Mouse (Mus musculus): ENCODE data around the gene Cntrob. TPM values are rescaled to one million over a fixed set of nuclear protein-coding genes. Genes with fewer than 3 reads are reported as not detected.

The Cntrob gene
- 20.7 and 21.4 TPM in 2 replicates for polyA plus RNA-seq (2016; fragmentation: Nextera tagmentation; extraction: Ambion mirVana)

GRCm38 (mm10) chr11:69323667-69324111 is at the start of gene Cntrob, which contains the start of gene Trappc1:
Gene Cntrob (minus strand): TSS chr11:69323775.
Gene Trappc1 (plus strand): TSS chr11:69323980.
- peak; percentile 100 for DNase-seq (ENCODE audit: low spot score)
- Histone ChIP-seq H3K4me3 (peak within 1 kb of the TSS; percentile 77), H3K27ac (peak within 1 kb of the TSS; percentile 94), H3K4me1 (peaks cover 49% of the 10 kb centered on the region), H3K36me3 (peaks cover 22% of the 10 kb centered on the region), H3K27me3 (ENCODE audit: insufficient read depth, poor library complexity, severe bottlenecking) (peaks cover 25% of the 10 kb centered on the region), H3K9me3 (no peaks in the 10 kb centered on the region)
- WGBS: under 1% methylated on average over 30 of the region's 30 CpGs

DNA sequence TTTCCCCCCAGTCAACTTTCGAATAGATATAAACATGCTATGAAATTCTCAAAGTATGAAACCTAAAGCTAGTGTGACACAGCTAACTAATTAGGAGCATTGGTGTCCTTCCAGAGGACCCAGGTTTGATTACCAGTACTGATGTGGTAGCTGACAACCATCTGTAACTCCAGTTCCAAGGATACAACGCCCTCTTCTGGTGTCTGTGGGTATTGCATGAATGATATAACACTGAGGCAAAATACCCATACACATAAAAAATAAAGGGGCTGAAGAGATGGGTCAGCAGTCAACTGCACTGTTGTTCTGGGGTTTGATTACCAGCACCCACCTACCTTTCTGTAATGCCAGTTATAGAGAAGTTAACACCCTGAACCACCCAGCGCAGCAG is 49.2 kb upstream of the Cntrob start:
- H3K4me3 ChIP-seq: peak overlapping the region; percentile 42
- 53% methylated on average over 3 of the region's 3 CpGs for WGBS

GRCm38 (mm10) chr11:69372056-69372779 is 48.6 kb upstream of the Cntrob start:
- Histone ChIP-seq H3K4me3 (peak overlapping the region; percentile 42), H3K27ac (peak overlapping the region; percentile 76), H3K4me1 (peaks cover 45% of the 10 kb centered on the region), H3K27me3 (ENCODE audit: insufficient read depth, poor library complexity, severe bottlenecking) (no peaks in the 10 kb centered on the region), H3K9me3 (no peaks in the 10 kb centered on the region), H3K36me3 (peaks cover 10% of the 10 kb centered on the region; the same call in 1 of the 2 replicates)
- no peak for DNase-seq (ENCODE audit: low spot score)
- WGBS: 20% methylated on average over 12 of the region's 12 CpGs

More for the DNA sequence above, 49.2 kb upstream of the Cntrob start:
- H3K36me3 ChIP-seq: peaks cover 10% of the 10 kb centered on the region; the same call in 1 of the 2 replicates
- peak overlapping the region; percentile 76; the same call in 1 of the 2 replicates for H3K27ac ChIP-seq
- no peaks in the 10 kb centered on the region for H3K27me3 ChIP-seq (ENCODE audit: insufficient read depth, poor library complexity, severe bottlenecking)
- peaks cover 39% of the 10 kb centered on the region for H3K4me1 ChIP-seq
- no peaks in the 10 kb centered on the region for H3K9me3 ChIP-seq
- no peak for DNase-seq (ENCODE audit: low spot score)

GRCm38 (mm10) chr11:69371601-69372000 is 48.0 kb upstream of the Cntrob start:
- WGBS: 54% methylated on average over 12 of the region's 12 CpGs
- Histone ChIP-seq H3K36me3 (peaks cover 10% of the 10 kb centered on the region; the same call in 1 of the 2 replicates), H3K4me1 (peaks cover 47% of the 10 kb centered on the region), H3K27me3 (ENCODE audit: insufficient read depth, poor library complexity, severe bottlenecking) (no peaks in the 10 kb centered on the region), H3K27ac (peak overlapping the region; percentile 76), H3K9me3 (no peaks in the 10 kb centered on the region), H3K4me3 (peak overlapping the region; percentile 42)
- no peak for DNase-seq (ENCODE audit: low spot score)

- Histone ChIP-seq H3K27ac (peak overlapping the region; percentile 76), H3K36me3 (peaks cover 10% of the 10 kb centered on the region; the same call in 1 of the 2 replicates), H3K27me3 (ENCODE audit: insufficient read depth, poor library complexity, severe bottlenecking) (no peaks in the 10 kb centered on the region), H3K9me3 (no peaks in the 10 kb centered on the region), H3K4me3 (peak overlapping the region; percentile 27; the same call in 1 of the 2 replicates), H3K4me1 (peaks cover 52% of the 10 kb centered on the region)
- WGBS: 13% methylated on average over 9 of the region's 9 CpGs
- DNase-seq (ENCODE audit: low spot score): no peak
Measured at GRCm38 (mm10) chr11:69370817-69371215, 47.2 kb upstream of the Cntrob start.

- Histone ChIP-seq H3K36me3 (peaks cover 6% of the 10 kb centered on the region; the same call in 1 of the 2 replicates), H3K27ac (peak overlapping the region; percentile 100), H3K4me3 (peak overlapping the region; percentile 99), H3K9me3 (no peaks in the 10 kb centered on the region), H3K27me3 (ENCODE audit: insufficient read depth, poor library complexity, severe bottlenecking) (no peaks in the 10 kb centered on the region), H3K4me1 (peaks cover 59% of the 10 kb centered on the region)
- DNase-seq (ENCODE audit: low spot score): no peak
- 42% methylated on average over 2 of the region's 2 CpGs for WGBS
Measured at GRCm38 (mm10) chr11:69369990-69370816, 46.6 kb upstream of the Cntrob start.

- peaks cover 6% of the 10 kb centered on the region; the same call in 1 of the 2 replicates for H3K36me3 ChIP-seq
- H3K9me3 ChIP-seq: no peaks in the 10 kb centered on the region
- H3K27ac ChIP-seq: peak within 1 kb of the TSS; percentile 100
- WGBS: 6% methylated on average over 24 of the region's 34 CpGs
- H3K4me3 ChIP-seq: peak within 1 kb of the TSS; percentile 99
- H3K4me1 ChIP-seq: peaks cover 67% of the 10 kb centered on the region
- H3K27me3 ChIP-seq (ENCODE audit: insufficient read depth, poor library complexity, severe bottlenecking): no peaks in the 10 kb centered on the region
- DNase-seq (ENCODE audit: low spot score): no peak
Measured at GRCm38 (mm10) chr11:69369215-69369989, 45.8 kb upstream of the Cntrob start, which contains the start of gene Chd3. Gene Chd3 (minus strand): TSS chr11:69369406.

DNA sequence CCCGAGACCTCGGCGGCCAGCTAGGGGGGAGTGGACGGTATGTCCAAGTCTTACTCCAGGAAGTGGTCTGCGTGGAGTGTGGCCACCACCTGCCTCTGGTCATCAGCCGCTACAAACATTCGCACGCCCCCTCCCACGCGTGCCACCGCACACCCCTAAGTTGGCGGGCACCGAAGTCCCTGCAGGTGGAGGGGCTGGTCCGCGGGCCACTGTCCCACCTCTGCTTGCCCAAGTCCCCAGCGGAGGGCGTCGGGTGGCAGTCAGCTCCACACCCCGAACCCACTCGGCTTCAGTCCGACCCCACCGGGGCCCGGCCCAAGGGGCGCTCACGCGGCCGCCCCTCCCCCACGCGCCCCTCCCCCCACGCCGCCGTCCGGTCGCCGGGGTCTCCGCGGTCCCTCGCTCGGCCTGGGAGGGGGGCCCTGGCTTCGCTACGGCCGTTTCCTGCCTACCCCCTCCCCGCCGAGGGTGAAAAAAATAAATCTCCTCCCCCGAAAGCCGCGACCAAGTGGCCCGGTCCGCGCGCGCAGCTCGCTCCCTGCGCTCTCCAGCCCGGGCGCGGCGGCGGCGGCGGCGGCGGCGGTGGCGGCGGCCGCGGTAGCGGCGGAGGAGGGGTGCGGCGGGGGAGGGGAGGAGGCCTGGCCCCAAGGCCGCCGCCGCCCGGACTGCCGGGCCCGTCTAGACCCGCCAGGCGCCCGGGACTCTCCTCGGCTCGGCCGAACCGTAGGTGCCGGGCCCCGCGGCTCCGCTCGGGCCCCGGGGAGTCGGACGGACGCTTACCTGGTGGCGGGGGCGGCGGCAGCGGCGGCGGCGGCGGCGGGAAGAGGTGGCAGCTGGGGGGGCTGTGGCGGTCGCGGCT is 45.0 kb upstream of the Cntrob start:
- WGBS: 1% methylated on average over 75 of the region's 106 CpGs
- Histone ChIP-seq H3K27me3 (ENCODE audit: insufficient read depth, poor library complexity, severe bottlenecking) (no peaks in the 10 kb centered on the region), H3K36me3 (peaks cover 8% of the 10 kb centered on the region; the same call in 1 of the 2 replicates), H3K27ac (peak overlapping the region; percentile 100), H3K4me3 (peak overlapping the region; percentile 99), H3K9me3 (no peaks in the 10 kb centered on the region), H3K4me1 (peaks cover 70% of the 10 kb centered on the region)
- no peak for DNase-seq (ENCODE audit: low spot score)

DNA sequence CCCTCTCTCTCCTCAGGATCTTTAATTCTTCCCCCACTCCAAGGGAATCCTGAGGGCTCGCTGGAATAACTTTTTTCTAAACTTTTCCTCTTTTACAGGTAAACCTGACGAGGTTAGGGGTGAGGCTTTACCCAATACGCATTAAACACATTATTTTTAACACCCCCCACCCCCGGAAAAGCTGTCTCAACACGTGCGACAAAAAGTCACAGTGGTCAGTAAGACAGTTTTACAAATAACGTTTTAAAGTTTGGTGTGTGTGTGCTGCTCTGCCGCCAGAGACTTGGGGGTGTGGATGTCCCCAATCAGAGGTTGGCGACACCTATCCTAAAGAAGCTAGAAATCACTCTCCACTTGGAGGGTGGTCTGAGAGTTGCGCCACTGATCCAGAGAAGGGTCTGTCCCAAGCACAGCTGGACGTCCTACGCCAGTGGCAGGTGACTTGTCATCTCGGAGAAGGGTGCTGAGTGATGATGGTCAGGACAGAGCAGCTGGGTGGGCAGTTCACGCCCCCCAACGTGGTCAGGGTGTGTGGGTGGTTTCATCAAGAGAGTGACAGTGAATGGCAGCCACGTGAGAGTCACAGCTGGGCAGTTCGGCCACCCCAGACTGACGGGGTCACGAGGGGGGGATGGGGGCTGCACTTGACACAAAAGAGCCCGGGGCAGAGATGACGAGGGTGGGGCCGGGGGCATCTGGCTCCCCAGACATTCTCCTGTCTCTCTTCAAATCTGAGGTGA is 44.2 kb upstream of the Cntrob start:
- Histone ChIP-seq H3K4me3 (peak overlapping the region; percentile 99), H3K27me3 (ENCODE audit: insufficient read depth, poor library complexity, severe bottlenecking) (no peaks in the 10 kb centered on the region), H3K9me3 (no peaks in the 10 kb centered on the region), H3K4me1 (peaks cover 62% of the 10 kb centered on the region), H3K27ac (peak overlapping the region; percentile 100), H3K36me3 (peaks cover 14% of the 10 kb centered on the region)
- peak; percentile 81 for DNase-seq (ENCODE audit: low spot score)
- WGBS: 1% methylated on average over 22 of the region's 22 CpGs

DNA sequence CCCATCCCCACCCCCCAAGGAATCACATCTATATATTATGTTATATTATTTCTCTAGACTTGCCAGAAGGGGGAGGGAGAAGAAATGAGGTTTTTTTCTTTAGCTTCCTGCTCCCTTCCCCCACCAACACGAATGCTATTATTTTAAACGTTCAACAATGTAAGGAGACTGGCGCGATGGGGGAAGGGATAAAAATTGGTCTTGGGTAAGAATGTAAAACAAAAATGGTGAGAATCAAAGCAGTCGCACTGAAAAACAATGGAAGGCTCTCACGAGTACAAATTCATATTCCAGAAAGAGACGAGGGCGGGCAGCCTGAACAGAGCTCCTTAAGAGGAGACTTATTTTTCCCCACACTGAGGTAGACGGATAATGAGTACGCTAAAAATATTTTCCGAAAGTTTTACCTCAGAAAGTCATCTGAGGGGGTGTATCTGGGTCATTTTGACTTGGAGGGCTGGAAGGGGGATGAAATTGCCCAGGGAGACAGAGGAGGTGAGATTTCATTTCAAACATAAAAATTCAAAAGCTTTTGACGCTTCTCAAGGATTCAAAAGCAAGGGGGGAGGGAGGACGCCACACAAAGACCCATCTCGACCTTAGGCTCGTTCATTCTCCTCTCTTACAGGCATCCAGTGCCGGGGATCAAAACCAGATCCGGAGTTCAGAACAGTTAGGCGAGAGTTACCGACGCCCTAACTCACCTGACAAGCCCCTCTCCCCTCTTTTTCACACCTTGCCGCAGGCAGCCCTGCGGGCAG is 43.5 kb upstream of the Cntrob start:
- DNase-seq (ENCODE audit: low spot score): no peak
- under 1% methylated on average over 22 of the region's 22 CpGs for WGBS
- H3K36me3 ChIP-seq: peaks cover 18% of the 10 kb centered on the region
- H3K4me1 ChIP-seq: peaks cover 57% of the 10 kb centered on the region
- peak overlapping the region; percentile 100 for H3K27ac ChIP-seq
- no peaks in the 10 kb centered on the region for H3K27me3 ChIP-seq (ENCODE audit: insufficient read depth, poor library complexity, severe bottlenecking)
- no peaks in the 10 kb centered on the region for H3K9me3 ChIP-seq
- peak overlapping the region; percentile 99 for H3K4me3 ChIP-seq
